Mouse (Mus musculus): ENCODE data around the gene Gabrd.

GRCm38 (mm10) chr4:155343415-155344298, 54.3 kb downstream of the Gabrd start:
- no peak for TF ChIP-seq CTCF (IDR thresholded peaks at IDR 0.05; ENCODE audit: control insufficient read depth, insufficient read depth, low read length)
- no peak for TF ChIP-seq POLR2A (IDR thresholded peaks at IDR 0.05; ENCODE audit: borderline replicate concordance, control insufficient read depth, low read depth, low read length)

Data from bone marrow, adult 2 months (tissue).